Mouse (Mus musculus) C2C12 (cell line): ENCODE measurements around the gene Fem1b. TPM values are rescaled to one million over a fixed set of nuclear protein-coding genes. Genes with fewer than 3 reads are reported as not detected.
"Not testable (repeated sequence)": the region's sequence is repeated elsewhere in the genome, so short reads cannot be mapped to it uniquely, and the experiment has no call there.

Source experiments
- H3K27me3 ChIP-seq: one replicate; pipeline ENCODE4 v1.6.1; 2011; ENCODE audit not compliant: control insufficient read depth, insufficient read depth, insufficient read length
- H3K36me3 ChIP-seq: one replicate; pipeline ENCODE4 v1.6.1; 2011; ENCODE audit not compliant: control insufficient read depth, insufficient read depth
- H3K4me3 ChIP-seq: one replicate; pipeline ENCODE4 v1.5.1; 2011; ENCODE audit warnings: mild to moderate bottlenecking, control low read depth; ENCODE audit not compliant: poor library complexity, insufficient read depth, severe bottlenecking
- H3K79me2 ChIP-seq: one replicate; pipeline ENCODE4 v1.6.1; 2011; ENCODE audit not compliant: control insufficient read depth, insufficient read depth
- H3K79me3 ChIP-seq: one replicate; pipeline ENCODE4 v1.6.1; 2011; ENCODE audit warnings: low read depth, control low read depth
- H3ac ChIP-seq: one replicate; pipeline ENCODE3; 2011; ENCODE audit warnings: low read depth; ENCODE audit not compliant: control insufficient read depth, insufficient read length
- CEBPB ChIP-seq: IDR thresholded peaks from one replicate; pipeline ENCODE4 v1.6.1; 2011; ENCODE audit warnings: low read depth, mild to moderate bottlenecking, control low read depth, moderate library complexity
- CTCF ChIP-seq: IDR thresholded peaks from one replicate; pipeline ENCODE4 v1.5.1; 2011; ENCODE audit not compliant: control insufficient read depth, insufficient read depth, insufficient read length
- FOSL1 ChIP-seq: IDR thresholded peaks from one replicate; pipeline ENCODE4 v1.8.0; 2011; ENCODE audit warnings: mild to moderate bottlenecking, low read length; ENCODE audit not compliant: poor library complexity, insufficient read depth, severe bottlenecking
- MAX ChIP-seq: IDR thresholded peaks from one replicate; pipeline ENCODE4 v1.6.1; 2011; ENCODE audit warnings: mild to moderate bottlenecking, control low read depth
- MYOD1 ChIP-seq: IDR thresholded peaks from one replicate; pipeline ENCODE4 v1.6.1; 2011; ENCODE audit warnings: low read depth; ENCODE audit not compliant: control insufficient read depth, insufficient read length
- MYOG ChIP-seq: IDR thresholded peaks from one replicate; pipeline ENCODE4 v1.6.1; 2011; ENCODE audit not compliant: control insufficient read depth, insufficient read length; ENCODE audit errors: extremely low read depth
- USF1 ChIP-seq: IDR thresholded peaks from one replicate; pipeline ENCODE4 v1.6.1; 2011; ENCODE audit warnings: low read depth, mild to moderate bottlenecking, control low read depth, moderate library complexity
- long read RNA-seq, 2 experiments: library from polyadenylated mRNA; unstranded; transcript quantifications; one replicate each; pipeline ENCODE4 v2.0.0; 2019 to 2020
- polyA plus RNA-seq: library from polyadenylated mRNA; unstranded; fragments of >200 nt; fragmentation: generic; extraction: Trizol; gene quantifications from one replicate; pipeline ENCODE4 v1.2.1, GENCODE M21; 2012; ENCODE audit warnings: missing spikeins

The Fem1b gene
- polyA plus RNA-seq = 11.0 TPM
- long read RNA-seq, experiment 1, full-length matches to known transcripts = 1 of 9 reads
- long read RNA-seq, experiment 1, partial matches to known transcripts = 0 of 9 reads
- long read RNA-seq, experiment 1, other reads (novel, unspliced or antisense) = 8 of 9 reads
- long read RNA-seq, experiment 2, full-length matches to known transcripts = 38 of 46 reads
- long read RNA-seq, experiment 2, partial matches to known transcripts = 0 of 46 reads
- long read RNA-seq, experiment 2, other reads (novel, unspliced or antisense) = 8 of 46 reads

- peaks cover 4% of the 10 kb centered on the region for H3K36me3 ChIP-seq
- peaks cover 46% of the 10 kb centered on the region for H3K79me3 ChIP-seq
- TF ChIP-seq MYOG = no peak
- no peak for TF ChIP-seq CTCF
- TF ChIP-seq CEBPB = no peak
- TF ChIP-seq MAX = no peak
- TF ChIP-seq MYOD1 = no peak
- TF ChIP-seq FOSL1 = no peak
- TF ChIP-seq USF1 = no peak
- H3K4me3 ChIP-seq = peak within 1 kb of the TSS; percentile 87
- peaks cover 50% of the 10 kb centered on the region for H3K79me2 ChIP-seq
- no peaks in the 10 kb centered on the region for H3K27me3 ChIP-seq
- peak within 1 kb of the TSS; percentile 66 for H3ac ChIP-seq
Observed at GRCm38 (mm10) chr9:62811516-62812121, at the start of gene Fem1b. Fem1b (minus strand) TSS chr9:62811934.

- Histone ChIP-seq H3K79me3 (no peaks in the 10 kb centered on the region), H3K36me3 (no peaks in the 10 kb centered on the region), H3K4me3 (no peak overlapping the region), H3ac (no peak overlapping the region), H3K27me3 (peaks cover 4% of the 10 kb centered on the region), H3K79me2 (no peaks in the 10 kb centered on the region)
- TF ChIP-seq MYOD1 = no peak
- TF ChIP-seq CEBPB = no peak
- no peak for TF ChIP-seq CTCF
- no peak for TF ChIP-seq USF1
- no peak for TF ChIP-seq FOSL1
- TF ChIP-seq MYOG = no peak
- no peak for TF ChIP-seq MAX
Observed at GRCm38 (mm10) chr9:62860866-62861265, 49.1 kb upstream of the Fem1b start.

- H3K27me3 ChIP-seq, H3K36me3 ChIP-seq, H3ac ChIP-seq, H3K79me3 ChIP-seq, H3K4me3 ChIP-seq, H3K79me2 ChIP-seq: not testable (repeated sequence)
Observed at GRCm38 (mm10) chr9:62860102-62860501, 48.4 kb upstream of the Fem1b start.

GRCm38 (mm10) chr9:62858266-62859019 lies 46.7 kb upstream of the Fem1b start:
- Histone ChIP-seq H3K4me3 (no peak overlapping the region), H3K36me3 (no peaks in the 10 kb centered on the region), H3K27me3 (peaks cover 4% of the 10 kb centered on the region), H3K79me2 (no peaks in the 10 kb centered on the region), H3K79me3 (no peaks in the 10 kb centered on the region), H3ac (no peak overlapping the region)
- TF ChIP-seq FOSL1 = no peak

GRCm38 (mm10) chr9:62857719-62858261 lies 46.1 kb upstream of the Fem1b start, which contains the start of gene Calml4:
Calml4 (plus strand) TSS chr9:62858080.
- H3K36me3 ChIP-seq = no peaks in the 10 kb centered on the region
- H3ac ChIP-seq = no peak within 1 kb of the TSS
- H3K27me3 ChIP-seq = peaks cover 4% of the 10 kb centered on the region
- TF ChIP-seq MYOG = no peak
- TF ChIP-seq MAX = no peak
- TF ChIP-seq USF1 = no peak
- no peak for TF ChIP-seq MYOD1
- no peak for TF ChIP-seq FOSL1
- TF ChIP-seq CEBPB = no peak
- no peak for TF ChIP-seq CTCF
- no peaks in the 10 kb centered on the region for H3K79me3 ChIP-seq
- H3K4me3 ChIP-seq = no peak within 1 kb of the TSS
- H3K79me2 ChIP-seq = no peaks in the 10 kb centered on the region

- TF ChIP-seq FOSL1 (no peak), MYOD1 (no peak), MYOG (no peak), USF1 (no peak), CEBPB (no peak)
- no peaks in the 10 kb centered on the region for H3K36me3 ChIP-seq
- no peak overlapping the region for H3K4me3 ChIP-seq
- H3K27me3 ChIP-seq = peaks cover 4% of the 10 kb centered on the region
- no peaks in the 10 kb centered on the region for H3K79me2 ChIP-seq
- no peaks in the 10 kb centered on the region for H3K79me3 ChIP-seq
- H3ac ChIP-seq = no peak overlapping the region
Observed at GRCm38 (mm10) chr9:62857216-62857615, 45.5 kb upstream of the Fem1b start.
